ENCODE assay signal across 8 mouse cellular contexts in the genomic region with DNA sequence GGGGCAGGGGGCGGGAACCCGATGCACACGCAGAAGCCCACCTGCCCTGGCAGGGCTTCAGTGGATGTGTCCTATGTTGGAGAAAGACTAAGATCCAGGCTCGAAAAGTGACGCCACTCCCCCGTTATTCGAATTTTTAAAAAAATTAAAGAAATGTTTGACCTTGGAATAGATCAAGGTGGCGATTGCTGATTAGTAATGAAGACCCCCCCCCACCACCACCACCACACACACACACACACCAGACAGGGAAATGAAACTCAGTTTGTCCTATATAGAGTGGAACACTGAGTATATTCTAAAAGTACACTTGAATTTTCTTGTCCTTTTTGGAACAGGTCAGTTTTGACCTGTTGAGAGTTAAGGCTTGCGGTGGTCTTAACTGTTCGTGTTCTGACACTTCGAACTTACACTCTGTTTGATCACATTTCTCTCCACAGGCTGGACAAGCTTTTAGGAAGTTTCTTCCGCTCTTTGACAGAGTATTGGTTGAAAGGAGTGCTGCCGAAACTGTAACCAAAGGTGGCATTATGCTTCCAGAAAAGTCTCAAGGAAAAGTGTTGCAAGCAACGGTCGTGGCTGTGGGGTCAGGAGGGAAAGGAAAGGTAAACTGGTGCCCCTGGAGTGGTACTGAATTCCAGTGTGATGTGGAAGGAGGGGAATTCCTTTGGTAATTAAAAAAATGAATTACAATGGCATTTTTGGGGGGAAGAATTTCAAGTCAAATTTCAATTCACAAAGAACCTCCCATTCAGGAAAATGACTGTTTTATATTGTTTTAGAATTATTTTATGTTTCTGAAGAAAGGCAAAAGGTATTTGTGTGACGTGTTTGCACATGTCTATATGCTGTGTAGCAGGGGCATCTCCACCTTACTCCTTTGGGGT. TPM values are rescaled to one million over a fixed set of nuclear protein-coding genes. Genes with fewer than 3 reads are reported as not detected.
DNase-seq lines count a peak whose midpoint lies in the region; ATAC-seq and TF ChIP-seq lines count a peak whose summit lies in the region.

No protein-coding gene starts in this region.

- ATAC-seq in CD4-positive, CD25-positive, alpha-beta regulatory T cell, adult 4 months, result peak; percentile 30
- ATAC-seq in forebrain, embryonic 14.5 days, result no peak
- ATAC-seq in liver, embryonic 12.5 days, result no peak
- no peak for ATAC-seq in megakaryocyte progenitor cell, adult 5-6 weeks (replicated peaks; ENCODE audit: poor library complexity)

- WGBS in forebrain, embryonic 14.5 days, result 10% methylated on average over 16 of the region's 16 CpGs
- 3% methylated on average over 16 of the region's 16 CpGs for WGBS in liver, embryonic 12.5 days (ENCODE audit: insufficient replicate concordance)

- no peaks in the 10 kb centered on the region for H3K9me3 ChIP-seq in forebrain, embryonic 14.5 days (replicated peaks; ENCODE audit: control insufficient read depth, low read length)
- H3K9me3 ChIP-seq in liver, embryonic 12.5 days (replicated peaks), result no peaks in the 10 kb centered on the region

- intact Hi-C loops in gastrocnemius, adult 2 months (cut with DNase I), result loop anchor here (1.0 kb wide), 1 partner anchor 42 kb away; the partner anchor contains the start of gene Mob4
- intact Hi-C loops in left cerebral cortex, postnatal 4 days (cut with DNase I), result loop anchor here (10.0 kb wide), 1 partner anchor 74 kb away; no protein-coding TSS in a partner anchor

- H3K27me3 ChIP-seq in forebrain, embryonic 14.5 days (replicated peaks; ENCODE audit: control insufficient read depth, insufficient read depth, low read length), result no peaks in the 10 kb centered on the region
- no peaks in the 10 kb centered on the region for H3K27me3 ChIP-seq in liver, embryonic 12.5 days (replicated peaks)

- H3K4me3 ChIP-seq in gastrocnemius, adult 2 months, result peak overlapping the region; percentile 92
- H3K4me3 ChIP-seq in forebrain, embryonic 14.5 days (ENCODE audit: low read depth, low read length), result peak overlapping the region; percentile 94
- peak overlapping the region; percentile 96 for H3K4me3 ChIP-seq in liver, embryonic 12.5 days

- peak overlapping the region; percentile 92 for H3K4me2 ChIP-seq in forebrain, embryonic 14.5 days (ENCODE audit: low read length)
- peak overlapping the region; percentile 94 for H3K4me2 ChIP-seq in liver, embryonic 12.5 days

- no peak for TF ChIP-seq CTCF in gastrocnemius, adult 2 months (IDR thresholded peaks at IDR 0.05)

- no peak for DNase-seq in gastrocnemius, adult 2 months
- DNase-seq in gastrocnemius, postnatal 4 days (ENCODE audit: low spot score in 2 of 2), result no peak
- DNase-seq in forebrain, embryonic 14.5 days (ENCODE audit: low spot score), result no peak
- no peak for DNase-seq in thymus, postnatal 25 days
- no peak for DNase-seq in left cerebral cortex, postnatal 4 days

- peak overlapping the region; percentile 99 for H3K27ac ChIP-seq in gastrocnemius, adult 2 months
- H3K27ac ChIP-seq in forebrain, embryonic 14.5 days (ENCODE audit: low read depth, low read length), result peak overlapping the region; percentile 91
- peak overlapping the region; percentile 97 for H3K27ac ChIP-seq in liver, embryonic 12.5 days

- H3K4me1 ChIP-seq in forebrain, embryonic 14.5 days (ENCODE audit: control insufficient read depth, insufficient read depth, low read length), result peaks cover 28% of the 10 kb centered on the region
- peaks cover 68% of the 10 kb centered on the region for H3K4me1 ChIP-seq in liver, embryonic 12.5 days

- peak overlapping the region; percentile 95 for H3K9ac ChIP-seq in forebrain, embryonic 14.5 days (ENCODE audit: low read length)
- peak overlapping the region; percentile 99 for H3K9ac ChIP-seq in liver, embryonic 12.5 days

- peaks cover 49% of the 10 kb centered on the region for H3K36me3 ChIP-seq in forebrain, embryonic 14.5 days (ENCODE audit: control insufficient read depth, insufficient read depth, low read length)
- peaks cover 64% of the 10 kb centered on the region for H3K36me3 ChIP-seq in liver, embryonic 12.5 days

RNA-seq across cellular contexts. Expression of gene Hspd1, which starts 0.8 kb away (rescaled TPM):
- 100 to 1,000 TPM; 156 to 249 TPM for total RNA-seq in gastrocnemius, adult 2 months (2021)
- total RNA-seq in gastrocnemius, postnatal 4 days (2021), result 100 to 1,000 TPM; 191 to 196 TPM
- polyA plus RNA-seq in CD4-positive, CD25-positive, alpha-beta regulatory T cell, adult 4 months (2017; shearing (Covaris generic)), result 100 to 1,000 TPM; 145 to 175 TPM
- 240 and 246 TPM in 2 replicates for polyA plus RNA-seq in forebrain, embryonic 14.5 days (2014; fragmentation: Nextera tagmentation; extraction: Ambion mirVana)
- 563 and 590 TPM in 2 replicates for polyA plus RNA-seq in liver, embryonic 12.5 days (2016; fragmentation: Nextera tagmentation; extraction: Ambion mirVana)
- total RNA-seq in megakaryocyte progenitor cell, adult 5-6 weeks (2015), result 326 and 327 TPM in 2 replicates
- total RNA-seq in megakaryocyte progenitor cell, adult 5-6 weeks (2017), result 523 and 628 TPM in 2 replicates
- total RNA-seq in left cerebral cortex, postnatal 4 days (2021), result 100 to 1,000 TPM; 187 to 191 TPM

RNA-seq across cellular contexts. Expression of gene Hspe1, which starts 0.9 kb away (rescaled TPM):
- 100 to 1,000 TPM in 1 of 2 experiments, 10 to 100 TPM in 1; 77.1 to 120 TPM for total RNA-seq in gastrocnemius, adult 2 months (2021)
- total RNA-seq in gastrocnemius, postnatal 4 days (2021), result 100 to 1,000 TPM; 106 to 109 TPM
- 100 to 1,000 TPM; 128 to 193 TPM for polyA plus RNA-seq in CD4-positive, CD25-positive, alpha-beta regulatory T cell, adult 4 months (2017; shearing (Covaris generic))
- polyA plus RNA-seq in forebrain, embryonic 14.5 days (2014; fragmentation: Nextera tagmentation; extraction: Ambion mirVana), result 257 and 283 TPM in 2 replicates
- polyA plus RNA-seq in liver, embryonic 12.5 days (2016; fragmentation: Nextera tagmentation; extraction: Ambion mirVana), result 637 and 645 TPM in 2 replicates
- 379 and 404 TPM in 2 replicates for total RNA-seq in megakaryocyte progenitor cell, adult 5-6 weeks (2015)
- total RNA-seq in megakaryocyte progenitor cell, adult 5-6 weeks (2017), result 524 and 562 TPM in 2 replicates
- total RNA-seq in left cerebral cortex, postnatal 4 days (2021), result 100 to 1,000 TPM; 109 to 118 TPM

RNA-seq across cellular contexts. Expression of gene Coq10b, which starts 36.3 kb away (rescaled TPM):
- 10 to 100 TPM; 13.7 to 17.0 TPM for total RNA-seq in gastrocnemius, adult 2 months (2021)
- 10 to 100 TPM in 1 of 2 experiments, 1 to 10 TPM in 1; 8.9 to 14.2 TPM for total RNA-seq in gastrocnemius, postnatal 4 days (2021)
- polyA plus RNA-seq in CD4-positive, CD25-positive, alpha-beta regulatory T cell, adult 4 months (2017; shearing (Covaris generic)), result 10 to 100 TPM; 14.8 to 18.2 TPM
- polyA plus RNA-seq in forebrain, embryonic 14.5 days (2014; fragmentation: Nextera tagmentation; extraction: Ambion mirVana), result 39.5 and 44.1 TPM in 2 replicates
- polyA plus RNA-seq in liver, embryonic 12.5 days (2016; fragmentation: Nextera tagmentation; extraction: Ambion mirVana), result 19.5 TPM in 2 replicates
- 20.7 TPM in 2 replicates for total RNA-seq in megakaryocyte progenitor cell, adult 5-6 weeks (2015)
- total RNA-seq in megakaryocyte progenitor cell, adult 5-6 weeks (2017), result 15.2 and 17.0 TPM in 2 replicates
- 10 to 100 TPM; 18.9 to 20.0 TPM for total RNA-seq in left cerebral cortex, postnatal 4 days (2021)

RNA-seq across cellular contexts. Expression of gene Mob4, which starts 42.2 kb away (rescaled TPM):
- 10 to 100 TPM; 34.2 to 41.9 TPM for total RNA-seq in gastrocnemius, adult 2 months (2021)
- 10 to 100 TPM; 53.1 to 56.2 TPM for total RNA-seq in gastrocnemius, postnatal 4 days (2021)
- polyA plus RNA-seq in CD4-positive, CD25-positive, alpha-beta regulatory T cell, adult 4 months (2017; shearing (Covaris generic)), result 100 to 1,000 TPM; 114 to 124 TPM
- 173 and 187 TPM in 2 replicates for polyA plus RNA-seq in forebrain, embryonic 14.5 days (2014; fragmentation: Nextera tagmentation; extraction: Ambion mirVana)
- polyA plus RNA-seq in liver, embryonic 12.5 days (2016; fragmentation: Nextera tagmentation; extraction: Ambion mirVana), result 55.4 and 58.8 TPM in 2 replicates
- total RNA-seq in megakaryocyte progenitor cell, adult 5-6 weeks (2015), result 50.1 and 52.7 TPM in 2 replicates
- 35.1 and 37.7 TPM in 2 replicates for total RNA-seq in megakaryocyte progenitor cell, adult 5-6 weeks (2017)
- 10 to 100 TPM; 77.6 to 79.9 TPM for total RNA-seq in left cerebral cortex, postnatal 4 days (2021)
